Mouse (Mus musculus) naive thymus-derived CD4-positive, alpha-beta T cell, adult 2 months (primary cell): ENCODE results near the gene Itfg1.

Experiments used
- DNase-seq: peaks from one replicate; pipeline ENCODE4 v3.0.0-alpha.2; 2011; ENCODE audit warnings: low read depth

Itfg1 gene

DNA sequence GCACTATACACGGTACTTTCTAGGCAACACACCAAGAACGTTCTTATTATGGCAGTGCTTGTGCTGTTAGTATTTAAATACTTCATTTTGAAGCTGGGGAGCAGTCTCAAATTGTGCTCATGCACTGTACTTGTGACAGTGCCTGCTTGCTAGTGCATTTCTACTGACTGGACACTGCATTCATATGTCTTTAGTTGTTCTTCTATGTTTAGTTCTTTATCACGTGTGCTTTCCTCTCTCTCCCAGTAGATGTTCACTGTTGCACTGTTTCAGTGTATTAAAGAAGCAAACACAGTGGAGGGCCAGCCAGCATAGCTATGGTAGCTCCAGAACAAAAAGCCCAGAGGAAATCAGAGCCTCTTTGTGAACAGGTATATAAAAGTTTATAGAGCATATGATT is 110.2 kb downstream of the Itfg1 start:
- no peak for DNase-seq

DNA sequence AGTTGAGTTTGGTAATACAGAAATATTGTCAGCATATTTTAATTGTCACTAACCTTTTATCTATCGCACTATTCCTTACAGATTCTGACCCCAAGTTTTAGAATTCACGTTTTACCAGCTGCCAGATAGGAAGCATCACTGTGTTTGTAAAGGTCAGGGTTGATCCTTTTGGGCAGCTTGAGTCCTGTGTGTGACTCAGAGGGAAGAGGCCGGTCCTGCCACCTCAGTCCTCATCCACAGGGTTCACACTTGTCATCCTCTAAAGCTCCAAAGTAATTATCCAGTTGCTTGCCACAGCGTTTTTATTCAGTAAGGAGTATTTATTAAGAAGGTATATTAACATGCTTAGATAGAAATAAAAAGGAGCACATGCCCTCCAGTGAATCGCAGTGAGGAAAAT is 123.5 kb downstream of the Itfg1 start:
- no peak for DNase-seq

DNA sequence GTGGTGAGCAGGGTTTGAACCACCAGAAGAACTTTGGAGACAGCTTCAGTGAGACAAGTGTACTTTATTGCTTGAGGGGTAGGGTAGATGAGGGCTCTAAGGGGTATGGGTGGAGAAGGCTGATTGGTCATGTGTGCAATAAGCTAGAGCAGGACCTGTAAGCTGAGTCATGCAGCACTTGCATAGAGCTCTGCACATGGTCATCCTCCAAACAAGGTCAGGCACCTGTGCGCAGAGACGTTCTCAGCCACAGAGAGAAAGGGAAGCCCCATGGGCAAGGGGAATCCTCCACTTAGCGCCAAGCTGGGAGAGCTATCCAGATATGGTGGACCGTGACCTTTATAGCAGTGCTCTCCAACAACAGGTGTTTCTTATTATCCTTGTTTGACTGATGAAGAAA is 124.0 kb downstream of the Itfg1 start:
- DNase-seq = no peak

DNA sequence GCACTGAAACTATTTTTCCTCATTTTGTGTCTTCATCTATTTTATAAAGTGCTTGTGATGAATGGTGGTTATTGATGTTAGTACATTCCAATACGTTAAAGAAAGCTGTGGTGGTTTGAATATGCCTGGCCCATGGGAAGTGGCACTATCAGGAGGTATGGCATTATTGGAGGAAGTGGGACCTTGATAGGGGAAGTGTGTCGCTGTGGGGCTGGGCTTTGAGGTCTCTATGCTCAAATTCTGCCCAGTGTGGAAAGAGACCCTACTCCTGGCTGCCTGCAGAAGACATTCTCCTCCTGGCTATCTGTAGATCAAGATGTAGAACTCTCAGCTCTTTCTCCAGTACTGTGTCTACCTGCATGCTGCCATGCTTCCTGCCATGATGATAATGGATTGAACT is 133.7 kb downstream of the Itfg1 start:
- no peak for DNase-seq

GRCm38 (mm10) chr8:85700751-85701351 is 139.9 kb downstream of the Itfg1 start, which contains the start of gene Neto2:
Gene Neto2 (minus strand): TSS chr8:85700924.
- DNase-seq = peak; percentile 88

DNA sequence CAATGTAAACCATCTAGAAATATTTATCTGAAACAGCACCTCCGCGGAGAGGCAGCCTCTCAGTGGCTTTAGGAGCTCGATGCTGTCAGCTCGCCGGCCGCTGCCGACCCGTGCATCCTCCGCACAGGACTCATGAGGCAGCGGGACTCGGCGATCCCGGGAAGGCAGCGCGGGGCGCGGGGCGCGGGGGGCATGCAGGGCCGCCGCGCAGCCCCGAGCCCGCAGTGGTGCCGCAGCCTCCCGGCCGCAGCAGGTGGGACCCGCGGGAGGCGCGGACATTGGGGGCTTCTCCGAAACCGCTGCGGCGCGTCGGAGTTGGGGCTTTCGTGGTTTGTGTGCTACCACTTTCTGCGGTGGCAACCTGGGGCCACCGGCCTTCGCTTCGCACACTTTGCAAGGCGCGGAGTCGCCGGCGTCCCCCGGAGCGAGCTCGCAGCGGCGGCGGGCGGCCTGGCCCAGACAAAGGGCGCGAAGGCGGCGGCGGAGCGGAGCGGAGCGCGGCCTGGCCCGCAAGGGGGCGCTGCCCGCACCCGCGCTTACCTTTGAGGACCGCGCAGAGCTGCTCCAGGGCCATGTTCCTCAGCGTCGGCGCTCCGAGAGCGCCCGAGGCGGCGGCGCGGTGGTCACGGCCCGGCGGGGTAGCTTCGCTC is 140.5 kb downstream of the Itfg1 start:
- DNase-seq = peak; percentile 51

DNA sequence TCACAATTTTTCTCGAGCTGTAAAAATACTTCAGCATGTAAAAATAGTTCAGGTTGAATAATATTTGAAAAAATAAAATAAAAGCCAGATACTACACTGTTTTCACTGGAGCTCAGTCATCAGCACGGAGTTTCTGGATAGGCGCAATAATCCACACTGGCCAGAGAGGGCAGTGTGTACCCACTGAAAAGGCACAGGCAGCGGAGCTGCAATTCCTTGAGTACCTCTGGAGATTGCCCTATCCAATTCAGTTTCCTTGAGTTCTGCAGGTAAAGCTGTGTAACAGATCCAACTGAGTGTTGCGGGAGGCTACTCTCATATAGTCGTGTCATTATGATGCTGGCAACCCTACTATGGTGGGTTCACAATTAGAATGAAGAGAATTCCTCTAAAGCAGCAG is 141.7 kb downstream of the Itfg1 start:
- peak; percentile 82 for DNase-seq
